Mouse (Mus musculus) A20 (cell line): ENCODE results near the gene Ubr4.

Experiments used
- DNase-seq: peaks from one replicate; pipeline ENCODE4 v3.0.0-alpha.2; 2011; ENCODE audit warnings: low read depth, low spot score

The Ubr4 gene

DNA sequence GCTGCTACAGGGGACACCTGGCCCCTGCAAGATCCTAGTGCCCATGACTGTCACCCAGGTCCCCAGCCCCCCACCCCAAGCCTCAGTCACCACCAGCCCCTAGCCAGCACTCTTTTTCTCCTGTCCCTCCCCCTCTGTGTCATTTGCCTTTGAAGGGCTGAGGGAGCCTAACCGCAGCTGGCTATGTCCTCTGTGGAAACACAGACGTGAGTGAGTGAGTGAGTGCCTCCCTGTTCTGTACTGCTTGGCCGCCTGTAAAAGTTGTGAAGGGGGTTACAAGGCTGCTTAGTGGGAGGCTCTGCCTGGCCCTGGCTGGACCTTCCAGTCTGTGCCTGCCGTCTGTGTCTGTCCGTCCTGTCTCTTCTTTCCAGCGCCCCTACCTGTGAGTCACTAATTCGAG lies 183.3 kb downstream of the Ubr4 start:
- DNase-seq, result no peak

DNA sequence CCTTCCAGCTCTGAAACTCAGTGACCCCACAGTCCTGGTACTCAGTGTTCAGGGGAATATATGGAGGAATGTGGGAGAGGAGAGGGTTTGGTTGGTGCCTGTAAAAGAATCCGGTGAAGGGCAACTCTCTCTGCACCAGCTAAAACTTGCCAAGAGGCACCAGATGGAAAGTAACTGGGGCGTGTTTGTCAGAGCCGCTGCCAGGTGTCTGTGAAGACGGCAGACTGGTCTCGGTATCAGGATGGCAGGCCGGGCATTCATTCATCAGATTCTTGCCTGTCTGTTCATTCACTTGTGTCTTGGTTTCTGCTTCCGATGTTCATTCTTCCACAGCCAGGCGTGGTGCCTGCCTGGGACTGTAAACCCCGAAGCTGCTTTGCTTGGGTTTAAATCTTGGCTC lies 184.3 kb downstream of the Ubr4 start:
- DNase-seq, result no peak
